Mouse (Mus musculus) midbrain, postnatal 0 days (tissue): ENCODE measurements around the gene Wwox. TPM values are rescaled to one million over a fixed set of nuclear protein-coding genes. Genes with fewer than 3 reads are reported as not detected.

Experiments used
- ATAC-seq: fragments of 200-750 bp; cut with Nextera tagmentation; 2 replicates; pipeline ENCODE4 v1.8.0; 2017; ENCODE audit warnings: moderate number of reproducible peaks, mild to moderate bottlenecking, moderate TSS enrichment, moderate library complexity; ENCODE audit not compliant: low FRiP score
- DNase-seq: peaks from one replicate; pipeline ENCODE4 v3.0.0-alpha.2; 2015; ENCODE audit warnings: low spot score
- H3K27ac ChIP-seq: fragments of 300-500 bp; sonication (generic); 2 replicates; pipeline ENCODE4 v1.5.1; 2014; ENCODE audit warnings: low read depth, mild to moderate bottlenecking, low read length, mixed read lengths
- H3K27me3 ChIP-seq: fragments of 300-500 bp; sonication (generic); 2 replicates; pipeline ENCODE4 v1.6.1; 2014; ENCODE audit warnings: low read length, control low read depth, mixed read lengths; ENCODE audit not compliant: insufficient read depth
- H3K36me3 ChIP-seq: fragments of 300-500 bp; sonication (generic); 2 replicates; pipeline ENCODE4 v1.6.1; 2014; ENCODE audit warnings: low read length, control low read depth, mixed read lengths; ENCODE audit not compliant: insufficient read depth
- H3K4me1 ChIP-seq: fragments of 300-500 bp; sonication (generic); 2 replicates; pipeline ENCODE4 v1.6.1; 2014; ENCODE audit warnings: mild to moderate bottlenecking, control low read depth, antibody characterized with exemption, low read length, mixed read lengths; ENCODE audit not compliant: insufficient read depth
- H3K4me2 ChIP-seq: fragments of 300-500 bp; sonication (generic); 2 replicates; pipeline ENCODE4 v1.6.1; 2014; ENCODE audit warnings: low read depth, mild to moderate bottlenecking, low read length, mixed read lengths; ENCODE audit not compliant: poor library complexity, severe bottlenecking
- H3K4me3 ChIP-seq: fragments of 300-500 bp; sonication (generic); 2 replicates; pipeline ENCODE4 v1.5.1; 2014; ENCODE audit warnings: low read depth, mild to moderate bottlenecking, low read length, moderate library complexity
- H3K9ac ChIP-seq: fragments of 300-500 bp; sonication (generic); replicated peaks from 2 replicates; pipeline ENCODE4 v1.6.1; 2014; ENCODE audit warnings: mild to moderate bottlenecking, low read length, moderate library complexity, mixed read lengths; ENCODE audit not compliant: poor library complexity, severe bottlenecking
- H3K9me3 ChIP-seq: fragments of 300-500 bp; sonication (generic); 2 replicates; pipeline ENCODE4 v1.6.1; 2016; ENCODE audit warnings: low read length, control low read depth
- CTCF ChIP-seq: IDR thresholded peaks from 2 replicates; pipeline ENCODE4 v1.5.1; 2016; ENCODE audit warnings: antibody characterized with exemption, mild to moderate bottlenecking
- WGBS: fragments of 180-500 bp; shearing (Covaris S2); extraction: QIAGEN DNeasy Blood & Tissue Kit; methylation state at CpG from one replicate; pipeline ENCODE4 v1.1.7; 2014; 5-methylcytosine and 5-hydroxymethylcytosine counted together
- polyA plus RNA-seq: library from polyadenylated mRNA; unstranded; fragments of >200 nt; fragmentation: Nextera tagmentation; extraction: Ambion mirVana; gene quantifications from 2 replicates; pipeline ENCODE4 v1.2.1, GENCODE M21; 2015
- total RNA-seq: library from RNA; depleted of rRNA; stranded (reverse); fragments of >200 nt; gene quantifications from 2 replicates; pipeline ENCODE4 v1.2.3, GENCODE M21; 2014

The Wwox gene
- total and polyA plus RNA-seq, 2 experiments from 2014 or later: 15.4 to 17.2 TPM

DNA sequence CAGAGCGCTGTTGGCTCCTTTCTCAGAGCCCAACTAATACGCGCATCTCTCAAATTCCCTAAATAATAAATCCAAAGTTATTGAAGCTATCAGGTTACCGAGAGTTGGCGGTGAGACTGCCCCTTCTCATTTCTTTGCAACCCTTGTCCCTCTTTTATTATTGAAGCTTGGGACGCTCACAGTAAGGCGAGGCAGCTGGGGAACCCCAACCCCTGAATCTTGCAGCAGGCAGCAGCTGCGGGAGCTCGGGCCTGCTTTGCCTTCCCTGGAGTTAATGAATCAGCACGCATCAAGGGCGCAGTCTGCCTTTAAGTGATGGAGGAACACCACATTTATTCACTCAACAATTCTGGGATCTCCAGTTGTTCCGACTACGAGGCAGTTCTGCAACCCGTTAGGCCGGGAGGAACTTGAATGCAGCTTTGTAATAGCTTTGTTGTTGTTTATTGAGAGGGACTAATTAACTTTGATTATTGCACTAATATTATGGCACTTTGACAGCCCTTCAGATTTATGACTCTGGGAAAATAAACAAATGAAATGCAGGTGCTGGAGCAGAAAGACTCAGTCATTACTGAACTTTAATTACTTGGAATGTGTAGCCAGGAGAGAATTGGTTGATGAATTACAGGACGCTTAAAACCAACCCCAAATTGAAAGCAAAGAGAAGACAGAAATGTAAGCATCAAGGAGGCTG is 60.1 kb downstream of the Wwox start:
- no peak for TF ChIP-seq CTCF

GRCm38 (mm10) chr8:114501906-114502305 is 62.5 kb downstream of the Wwox start:
- H3K27ac ChIP-seq: no peak overlapping the region
- H3K9me3 ChIP-seq: no peaks in the 10 kb centered on the region
- DNase-seq (no peak), ATAC-seq (no peak)
- H3K4me2 ChIP-seq: no peak overlapping the region
- no peaks in the 10 kb centered on the region for H3K27me3 ChIP-seq
- H3K36me3 ChIP-seq: no peaks in the 10 kb centered on the region
- H3K4me3 ChIP-seq: no peak overlapping the region
- TF ChIP-seq CTCF: no peak
- H3K4me1 ChIP-seq: no peaks in the 10 kb centered on the region
- H3K9ac ChIP-seq: no peak overlapping the region
- 44% methylated on average over 6 of the region's 6 CpGs for WGBS

More for the DNA sequence above, 60.1 kb downstream of the Wwox start:
- Histone ChIP-seq H3K4me3 (no peak overlapping the region), H3K4me2 (no peak overlapping the region), H3K9me3 (no peaks in the 10 kb centered on the region), H3K36me3 (no peaks in the 10 kb centered on the region), H3K27ac (no peak overlapping the region), H3K4me1 (no peaks in the 10 kb centered on the region), H3K9ac (no peak overlapping the region), H3K27me3 (no peaks in the 10 kb centered on the region)
- no peak for DNase-seq
- no peak for ATAC-seq
- 73% methylated on average over 16 of the region's 16 CpGs for WGBS

- Histone ChIP-seq H3K4me3 (no peak overlapping the region), H3K9me3 (no peaks in the 10 kb centered on the region), H3K9ac (no peak overlapping the region), H3K27me3 (no peaks in the 10 kb centered on the region), H3K27ac (no peak overlapping the region), H3K4me2 (no peak overlapping the region), H3K36me3 (no peaks in the 10 kb centered on the region), H3K4me1 (no peaks in the 10 kb centered on the region)
- no peak for TF ChIP-seq CTCF
- ATAC-seq (no peak), DNase-seq (no peak)
- WGBS: 90% methylated on average over 3 of the region's 3 CpGs
Observed at GRCm38 (mm10) chr8:114503196-114503595, 63.7 kb downstream of the Wwox start.

GRCm38 (mm10) chr8:114504889-114505288 is 65.4 kb downstream of the Wwox start:
- Histone ChIP-seq H3K4me2 (no peak overlapping the region), H3K4me3 (no peak overlapping the region)
- TF ChIP-seq CTCF: no peak

DNA sequence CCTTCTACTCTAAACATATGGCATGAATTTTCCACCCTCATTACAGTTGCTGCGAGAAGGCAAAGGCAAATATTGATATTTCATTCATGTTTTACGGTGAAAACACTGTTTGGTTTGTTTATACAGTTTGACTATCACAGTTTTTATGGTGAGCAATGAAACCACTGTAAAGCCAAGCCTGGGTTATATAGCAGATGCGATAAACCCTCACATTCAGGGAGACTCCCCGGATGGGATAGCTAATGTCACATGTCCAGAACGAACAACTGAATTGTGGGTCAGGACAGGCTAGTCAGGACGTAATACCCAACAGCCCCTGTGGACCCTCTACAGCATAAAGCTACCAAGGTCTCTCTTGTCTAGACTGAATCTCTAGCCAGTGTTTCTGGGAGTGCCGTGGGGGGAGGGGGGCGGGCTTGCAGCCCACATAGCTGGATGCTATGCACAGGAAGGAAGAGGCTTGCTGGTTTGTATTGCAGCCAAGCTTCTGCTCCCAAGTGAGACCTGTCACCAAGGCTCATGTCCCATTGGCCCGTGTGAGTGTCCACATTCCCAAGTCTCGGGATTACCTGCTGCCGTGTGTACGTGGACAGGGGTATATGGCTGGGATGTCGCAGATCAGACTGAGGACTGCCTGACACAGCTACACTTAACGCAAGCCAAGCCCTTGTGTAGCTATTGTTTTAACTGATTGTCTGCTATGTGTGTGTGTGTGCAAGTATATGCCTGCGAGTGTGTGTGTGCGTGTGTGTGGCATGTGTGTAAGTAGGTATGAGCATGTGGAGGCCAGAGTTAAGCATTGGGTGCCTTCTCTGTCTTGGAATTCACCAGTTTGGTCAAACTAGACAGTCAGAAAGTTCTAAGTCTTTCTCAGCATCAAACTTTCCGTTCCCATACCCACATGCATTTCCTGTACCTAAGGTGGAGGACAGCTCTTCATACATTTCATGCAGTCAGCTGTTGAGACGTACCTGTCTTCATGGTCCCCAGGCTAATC is 66.2 kb downstream of the Wwox start:
- DNase-seq: no peak
- Histone ChIP-seq H3K4me2 (no peak overlapping the region), H3K27ac (no peak overlapping the region; the same call in 1 of the 2 replicates), H3K4me1 (no peaks in the 10 kb centered on the region), H3K9me3 (no peaks in the 10 kb centered on the region), H3K27me3 (no peaks in the 10 kb centered on the region), H3K4me3 (no peak overlapping the region), H3K9ac (no peak overlapping the region), H3K36me3 (no peaks in the 10 kb centered on the region)
- 81% methylated on average over 18 of the region's 18 CpGs for whole genome bisulfite sequencing
- ATAC-seq: no peak
- no peak for TF ChIP-seq CTCF

More at GRCm38 (mm10) chr8:114504889-114505288, 65.4 kb downstream of the Wwox start:
- DNase-seq (no peak), ATAC-seq (0 out of 2 replicates have a peak, but pooled peaks have one; percentile 58)
- Histone ChIP-seq H3K27ac (peak overlapping the region; percentile 55), H3K27me3 (no peaks in the 10 kb centered on the region), H3K36me3 (no peaks in the 10 kb centered on the region), H3K9me3 (no peaks in the 10 kb centered on the region), H3K4me1 (no peaks in the 10 kb centered on the region), H3K9ac (0 out of 2 replicates have a peak overlapping the region, but pooled peaks have one; percentile 14)
- WGBS: 48% methylated on average over 11 of the region's 11 CpGs
